Mouse (Mus musculus) megakaryocyte, embryonic 14.5 days (primary cell): ENCODE results near the gene Marf1. TPM values are rescaled to one million over a fixed set of nuclear protein-coding genes. Genes with fewer than 3 reads are reported as not detected.

Source experiments
- H3K27me3 ChIP-seq: replicated peaks from 2 replicates; pipeline ENCODE3; 2012; ENCODE audit warnings: inconsistent platforms
- H3K36me3 ChIP-seq: replicated peaks from 2 replicates; pipeline ENCODE3; 2012; ENCODE audit warnings: low read length, inconsistent platforms, mixed read lengths
- H3K4me1 ChIP-seq: 2 replicates; pipeline ENCODE4 v1.6.1; 2012; ENCODE audit warnings: inconsistent platforms
- H3K4me3 ChIP-seq: replicated peaks from 2 replicates; pipeline ENCODE3; 2012; ENCODE audit warnings: moderate library complexity, mild to moderate bottlenecking, inconsistent platforms
- H3K9me3 ChIP-seq: 2 replicates; pipeline ENCODE4 v1.6.1; 2012; ENCODE audit warnings: inconsistent platforms
- FLI1 ChIP-seq: IDR thresholded peaks from 2 replicates; pipeline ENCODE4 v1.6.1; 2012; ENCODE audit warnings: low read length, inconsistent platforms, mixed read lengths
- GATA1 ChIP-seq: IDR thresholded peaks from 3 replicates; pipeline ENCODE4 v1.6.1; 2012; ENCODE audit warnings: mixed read lengths, low read length, inconsistent platforms, borderline replicate concordance
- polyA plus RNA-seq: library from polyadenylated mRNA; stranded (reverse); fragments of >175 nt; gene quantifications from 2 replicates; pipeline ENCODE4 v1.2.3, GENCODE M21; 2012; ENCODE audit warnings: low replicate concordance; ENCODE audit not compliant: insufficient read depth

Marf1 gene
- polyA plus RNA-seq, 1 experiment, result 0.70 TPM

GRCm38 (mm10) chr16:14122586-14122985 lies 40.6 kb downstream of the Marf1 start:
- Histone ChIP-seq H3K4me3 (no peak overlapping the region), H3K4me1 (peaks cover 26% of the 10 kb centered on the region), H3K27me3 (no peaks in the 10 kb centered on the region), H3K9me3 (no peaks in the 10 kb centered on the region), H3K36me3 (peaks cover 94% of the 10 kb centered on the region)
- no peak for TF ChIP-seq FLI1
- TF ChIP-seq GATA1, result no peak

GRCm38 (mm10) chr16:14121563-14121962 lies 41.6 kb downstream of the Marf1 start:
- Histone ChIP-seq H3K9me3 (no peaks in the 10 kb centered on the region), H3K36me3 (peaks cover 94% of the 10 kb centered on the region), H3K4me1 (peaks cover 33% of the 10 kb centered on the region), H3K27me3 (no peaks in the 10 kb centered on the region), H3K4me3 (no peak overlapping the region)
- no peak for TF ChIP-seq GATA1
- no peak for TF ChIP-seq FLI1

- H3K4me1 ChIP-seq, result peaks cover 33% of the 10 kb centered on the region
Observed at GRCm38 (mm10) chr16:14120941-14121340, 42.2 kb downstream of the Marf1 start.

GRCm38 (mm10) chr16:14117299-14117698 lies 45.9 kb downstream of the Marf1 start:
- Histone ChIP-seq H3K36me3 (peaks cover 91% of the 10 kb centered on the region), H3K27me3 (no peaks in the 10 kb centered on the region), H3K4me1 (peaks cover 38% of the 10 kb centered on the region), H3K4me3 (no peak overlapping the region), H3K9me3 (no peaks in the 10 kb centered on the region)
- TF ChIP-seq GATA1 (no peak), FLI1 (no peak)

More at GRCm38 (mm10) chr16:14120941-14121340, 42.2 kb downstream of the Marf1 start:
- TF ChIP-seq GATA1, result no peak
- no peak for TF ChIP-seq FLI1
- Histone ChIP-seq H3K36me3 (peaks cover 94% of the 10 kb centered on the region), H3K4me3 (no peak overlapping the region), H3K27me3 (no peaks in the 10 kb centered on the region), H3K9me3 (no peaks in the 10 kb centered on the region)

- H3K36me3 ChIP-seq, result peaks cover 95% of the 10 kb centered on the region
Observed at GRCm38 (mm10) chr16:14112742-14113141, 50.4 kb downstream of the Marf1 start.

GRCm38 (mm10) chr16:14112133-14112532 lies 51.0 kb downstream of the Marf1 start:
- TF ChIP-seq FLI1 (no peak), GATA1 (no peak)
- no peaks in the 10 kb centered on the region for H3K27me3 ChIP-seq
- no peak overlapping the region for H3K4me3 ChIP-seq
- peaks cover 89% of the 10 kb centered on the region for H3K36me3 ChIP-seq
- no peaks in the 10 kb centered on the region for H3K9me3 ChIP-seq
- peaks cover 56% of the 10 kb centered on the region for H3K4me1 ChIP-seq

More at GRCm38 (mm10) chr16:14112742-14113141, 50.4 kb downstream of the Marf1 start:
- no peak for TF ChIP-seq GATA1
- no peak for TF ChIP-seq FLI1
- no peaks in the 10 kb centered on the region for H3K9me3 ChIP-seq
- H3K4me3 ChIP-seq, result no peak overlapping the region
- H3K27me3 ChIP-seq, result no peaks in the 10 kb centered on the region
- H3K4me1 ChIP-seq, result peaks cover 55% of the 10 kb centered on the region

GRCm38 (mm10) chr16:14110922-14111321 lies 52.2 kb downstream of the Marf1 start:
- peaks cover 65% of the 10 kb centered on the region for H3K4me1 ChIP-seq
- peaks cover 77% of the 10 kb centered on the region for H3K36me3 ChIP-seq
- no peak overlapping the region for H3K4me3 ChIP-seq
- H3K27me3 ChIP-seq, result no peaks in the 10 kb centered on the region
- H3K9me3 ChIP-seq, result no peaks in the 10 kb centered on the region
- TF ChIP-seq GATA1 (no peak), FLI1 (no peak)

- H3K4me1 ChIP-seq, result peaks cover 67% of the 10 kb centered on the region
- no peaks in the 10 kb centered on the region for H3K27me3 ChIP-seq
- TF ChIP-seq GATA1, result no peak
- no peak for TF ChIP-seq FLI1
- H3K36me3 ChIP-seq, result peaks cover 66% of the 10 kb centered on the region
- H3K4me3 ChIP-seq, result no peak overlapping the region
- H3K9me3 ChIP-seq, result no peaks in the 10 kb centered on the region
Observed at GRCm38 (mm10) chr16:14109651-14110230, 53.4 kb downstream of the Marf1 start.

GRCm38 (mm10) chr16:14105891-14106290 lies 57.3 kb downstream of the Marf1 start:
- Histone ChIP-seq H3K27me3 (no peaks in the 10 kb centered on the region), H3K4me3 (no peak overlapping the region), H3K4me1 (peaks cover 58% of the 10 kb centered on the region), H3K9me3 (no peaks in the 10 kb centered on the region), H3K36me3 (peaks cover 30% of the 10 kb centered on the region)
- TF ChIP-seq FLI1, result no peak
- no peak for TF ChIP-seq GATA1

- no peaks in the 10 kb centered on the region for H3K36me3 ChIP-seq
- TF ChIP-seq FLI1 (no peak), GATA1 (no peak)
- no peak overlapping the region for H3K4me3 ChIP-seq
Observed at GRCm38 (mm10) chr16:14091771-14092170, 71.4 kb downstream of the Marf1 start.

GRCm38 (mm10) chr16:14089296-14089695 lies 73.9 kb downstream of the Marf1 start:
- no peak overlapping the region for H3K4me3 ChIP-seq
- TF ChIP-seq GATA1 (no peak), FLI1 (no peak)
- peaks cover 12% of the 10 kb centered on the region for H3K27me3 ChIP-seq
- no peaks in the 10 kb centered on the region for H3K36me3 ChIP-seq
- peaks cover 8% of the 10 kb centered on the region for H3K4me1 ChIP-seq
- H3K9me3 ChIP-seq, result no peaks in the 10 kb centered on the region

More at GRCm38 (mm10) chr16:14091771-14092170, 71.4 kb downstream of the Marf1 start:
- Histone ChIP-seq H3K4me1 (peaks cover 13% of the 10 kb centered on the region), H3K27me3 (peaks cover 12% of the 10 kb centered on the region), H3K9me3 (no peaks in the 10 kb centered on the region)

- no peak for TF ChIP-seq FLI1
- no peak for TF ChIP-seq GATA1
- H3K4me3 ChIP-seq, result no peak overlapping the region
- H3K9me3 ChIP-seq, result no peaks in the 10 kb centered on the region
- peaks cover 8% of the 10 kb centered on the region for H3K4me1 ChIP-seq
- H3K36me3 ChIP-seq, result no peaks in the 10 kb centered on the region
- H3K27me3 ChIP-seq, result peaks cover 12% of the 10 kb centered on the region
Observed at GRCm38 (mm10) chr16:14088249-14088648, 74.9 kb downstream of the Marf1 start.
